Mouse (Mus musculus): Measurements from ENCODE around the gene Eral1. TPM values are rescaled to one million over a fixed set of nuclear protein-coding genes. Genes with fewer than 3 reads are reported as not detected.

Eral1 gene
- 10 to 100 TPM; 17.3 to 20.1 (median 17.7) TPM for total RNA-seq (2022)

DNA sequence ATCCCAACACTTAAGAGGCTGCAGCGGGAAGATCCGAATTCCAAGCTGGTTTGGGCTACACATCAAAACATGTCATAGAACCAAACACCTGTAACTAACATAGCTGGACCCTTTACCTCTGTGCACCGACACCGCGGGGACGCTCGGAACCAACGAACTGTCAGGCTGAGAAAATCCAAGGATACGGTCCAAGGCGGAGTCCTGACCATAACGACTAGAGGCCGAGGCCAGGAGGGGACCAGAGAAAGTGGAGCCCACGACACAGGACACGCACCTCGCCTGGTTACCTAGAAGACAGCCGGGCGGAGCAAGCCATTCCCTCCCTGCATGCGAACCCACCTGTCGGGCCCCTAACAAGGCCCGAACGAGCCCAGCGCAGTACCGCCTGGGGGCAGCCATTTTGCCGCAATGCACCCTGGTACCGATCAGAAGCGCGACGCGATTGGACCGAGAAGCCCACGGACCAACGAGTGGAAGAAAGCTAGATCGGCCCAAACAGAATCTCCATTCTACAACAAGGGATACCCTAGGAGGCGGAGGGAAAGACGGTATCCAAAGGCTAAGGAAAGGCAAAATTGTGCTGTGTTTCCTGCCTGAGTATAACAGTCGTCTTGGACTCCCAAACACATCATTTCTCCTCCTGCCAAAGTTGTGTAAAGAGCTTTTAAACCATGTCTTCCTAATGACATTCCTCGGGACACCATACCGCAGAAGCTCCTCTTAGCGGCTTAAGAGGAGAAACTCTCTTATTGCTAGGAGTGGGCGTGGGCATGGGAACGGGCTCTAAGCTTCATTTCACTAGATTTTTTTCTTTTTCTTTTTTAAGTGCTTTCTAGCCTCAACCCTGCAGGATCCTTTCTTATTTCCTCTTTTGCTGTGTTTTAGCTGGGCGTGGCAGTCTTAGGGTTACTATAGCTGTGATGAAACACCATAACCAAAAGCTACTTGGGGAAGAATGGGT lies at the start of gene Eral1:
Gene Eral1, minus strand, starts transcription at position 423 of the 961 bp plus-strand sequence.
- DNase-seq (ENCODE audit: low spot score in 2 of 2) = peak; percentile 66 to 72

DNA sequence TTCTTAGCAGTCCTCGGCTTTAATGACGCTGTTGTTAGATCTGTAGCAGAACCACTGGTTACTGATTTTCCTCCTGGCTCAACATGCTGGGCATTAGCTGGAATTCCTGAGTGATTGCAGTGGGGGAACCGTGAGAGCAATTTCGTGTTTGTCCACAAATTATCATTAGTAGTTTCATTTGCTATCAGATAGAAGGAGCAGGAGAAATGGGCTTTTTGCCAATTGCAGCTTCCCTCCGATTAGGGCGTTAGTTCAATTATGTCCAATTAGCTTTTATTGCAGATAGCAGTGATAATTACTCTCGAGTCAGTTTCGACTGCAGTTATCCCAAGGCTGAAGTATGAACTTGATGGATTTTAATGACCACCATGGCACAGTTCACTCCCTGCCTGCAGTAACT lies 49.3 kb upstream of the Eral1 start:
- DNase-seq (ENCODE audit: low spot score in 2 of 2) = no peak

DNA sequence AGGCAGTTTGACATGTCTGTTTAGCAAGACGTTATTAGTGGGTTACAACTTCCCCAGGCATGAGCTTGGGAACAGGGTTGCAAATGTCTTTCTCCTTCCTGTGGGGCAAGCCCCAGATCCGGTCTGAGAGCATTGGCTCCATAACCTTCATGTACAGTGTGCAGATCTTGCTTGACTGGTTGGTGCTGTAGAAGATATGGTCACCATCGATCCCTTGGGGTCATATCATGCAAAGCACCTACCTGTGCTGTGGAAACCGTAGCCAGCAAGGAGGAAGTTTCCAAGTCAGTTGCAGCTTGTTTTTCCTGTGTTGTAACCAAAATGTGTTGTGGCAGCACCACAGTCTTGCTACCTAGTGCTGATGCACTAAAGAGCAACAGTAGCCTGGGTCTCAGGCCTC lies 46.6 kb upstream of the Eral1 start:
- DNase-seq (ENCODE audit: low spot score in 2 of 2) = no peak

GRCm38 (mm10) chr11:78125691-78126090 lies 45.5 kb upstream of the Eral1 start:
- no peak for DNase-seq (ENCODE audit: low spot score in 2 of 2)

DNA sequence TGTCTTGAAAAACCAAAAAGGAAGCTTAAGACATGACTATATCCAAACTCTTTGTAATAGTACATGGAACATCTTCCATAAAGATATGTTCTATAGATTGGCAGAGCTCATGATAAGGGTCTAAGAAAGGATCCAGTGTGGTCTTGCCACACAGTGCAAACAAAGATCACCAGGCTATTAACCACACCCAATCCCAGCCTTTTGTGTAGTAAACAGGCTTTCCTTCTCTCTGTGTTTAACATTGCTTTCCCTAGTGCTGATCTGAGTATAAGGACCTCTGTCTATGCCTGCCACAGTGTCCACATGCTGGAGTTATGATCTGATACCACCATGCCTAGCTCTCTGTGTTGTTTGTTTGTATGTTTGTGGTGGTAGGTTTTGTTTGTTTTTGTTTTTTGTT lies 43.6 kb upstream of the Eral1 start:
- no peak for DNase-seq (ENCODE audit: low spot score in 2 of 2)

- DNase-seq (ENCODE audit: low spot score in 2 of 2) = no peak
Observed at GRCm38 (mm10) chr11:78122815-78123214, 42.6 kb upstream of the Eral1 start.

DNA sequence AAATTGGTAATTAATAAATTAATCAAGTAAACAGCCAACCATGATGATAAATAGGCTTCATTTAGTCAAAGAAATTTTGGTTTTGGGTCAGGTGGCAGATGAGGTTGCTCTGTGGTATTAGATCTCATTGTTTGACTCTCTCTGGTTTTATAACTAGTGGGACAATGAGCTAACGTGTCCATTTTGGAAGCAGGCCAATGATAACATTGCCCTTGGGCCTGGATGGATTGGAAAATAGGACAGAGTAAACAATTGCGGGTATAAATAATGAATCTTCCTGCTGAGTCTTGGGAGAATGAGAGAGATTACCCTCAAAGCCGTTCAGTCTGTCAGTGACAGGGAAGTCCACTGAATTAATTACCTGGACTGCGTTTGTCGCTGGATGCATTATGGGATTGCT lies 41.0 kb upstream of the Eral1 start:
- DNase-seq (ENCODE audit: low spot score in 2 of 2) = no peak

GRCm38 (mm10) chr11:78119898-78120297 lies 39.7 kb upstream of the Eral1 start:
- no peak for DNase-seq (ENCODE audit: low spot score in 2 of 2)

DNA sequence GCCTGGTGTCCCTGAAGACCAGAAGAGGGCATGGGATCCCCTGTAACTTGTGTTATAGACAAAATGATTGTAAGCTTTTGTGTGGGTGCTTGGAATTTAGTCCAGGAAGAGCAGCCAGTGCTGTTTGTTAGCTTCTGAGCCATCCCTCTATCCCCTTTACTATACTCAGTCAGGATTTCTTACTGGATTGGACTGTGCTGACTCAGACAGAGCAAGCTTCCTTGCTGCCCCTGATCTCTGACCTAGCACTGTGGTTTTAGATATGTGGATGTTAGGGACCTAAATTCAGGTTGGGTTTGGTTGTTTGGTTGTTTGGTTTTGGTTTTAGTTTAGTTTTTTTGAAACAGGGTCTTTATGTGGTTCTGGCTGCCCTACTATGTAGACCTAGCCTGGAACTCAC lies 38.3 kb upstream of the Eral1 start:
- DNase-seq (ENCODE audit: low spot score in 2 of 2) = no peak

DNA sequence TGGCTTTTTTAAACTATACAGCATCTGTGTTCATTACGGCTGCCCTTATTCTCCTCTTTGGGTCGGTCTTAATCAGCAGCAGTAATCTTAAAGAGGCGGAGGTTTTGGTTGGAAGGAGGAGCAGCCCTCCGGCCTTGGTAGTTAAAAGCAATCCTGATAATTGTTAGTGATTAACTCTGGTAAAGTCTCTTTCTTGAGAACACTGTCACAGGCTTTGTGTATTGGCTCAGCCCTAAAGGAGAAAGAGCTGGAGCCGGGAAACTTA lies 35.9 kb upstream of the Eral1 start:
- no peak for DNase-seq (ENCODE audit: low spot score in 2 of 2)

GRCm38 (mm10) chr11:78115367-78116145 lies 35.4 kb upstream of the Eral1 start:
- peak; percentile 81 to 95 for DNase-seq (ENCODE audit: low spot score in 2 of 2)

DNA sequence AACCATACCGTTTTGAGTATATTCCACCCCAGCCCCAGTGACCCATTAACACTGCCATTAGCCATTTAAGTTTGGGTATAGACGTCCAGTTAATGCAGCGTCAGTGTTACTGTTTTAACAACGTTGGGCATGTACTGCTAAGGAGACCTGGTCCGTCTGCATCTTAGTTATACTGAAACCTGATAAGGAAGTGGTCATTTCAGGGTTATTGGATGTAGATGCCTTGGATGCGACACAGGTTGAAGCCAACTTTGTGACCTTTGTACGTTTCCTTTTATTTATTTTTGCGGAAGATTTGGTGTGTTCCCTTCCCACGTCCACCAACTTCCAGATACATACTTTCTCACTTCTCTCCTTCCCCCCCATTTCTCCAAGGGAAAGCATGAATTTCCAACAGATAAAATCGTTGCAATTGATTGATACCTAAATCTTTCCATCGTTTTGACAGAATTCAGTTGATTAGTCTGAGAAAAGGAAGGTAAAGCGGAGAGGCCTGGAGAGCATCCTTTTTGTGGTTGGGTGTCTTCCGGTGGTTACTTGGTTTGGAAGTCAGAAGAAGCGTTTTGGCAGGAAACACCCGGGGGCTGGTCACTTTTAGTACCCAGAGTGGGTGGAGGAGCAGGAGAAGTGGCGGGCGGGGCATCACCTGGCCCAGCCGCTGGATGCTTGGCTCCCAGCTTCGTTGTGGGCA lies 34.6 kb upstream of the Eral1 start:
- DNase-seq (ENCODE audit: low spot score in 2 of 2) = no peak

DNA sequence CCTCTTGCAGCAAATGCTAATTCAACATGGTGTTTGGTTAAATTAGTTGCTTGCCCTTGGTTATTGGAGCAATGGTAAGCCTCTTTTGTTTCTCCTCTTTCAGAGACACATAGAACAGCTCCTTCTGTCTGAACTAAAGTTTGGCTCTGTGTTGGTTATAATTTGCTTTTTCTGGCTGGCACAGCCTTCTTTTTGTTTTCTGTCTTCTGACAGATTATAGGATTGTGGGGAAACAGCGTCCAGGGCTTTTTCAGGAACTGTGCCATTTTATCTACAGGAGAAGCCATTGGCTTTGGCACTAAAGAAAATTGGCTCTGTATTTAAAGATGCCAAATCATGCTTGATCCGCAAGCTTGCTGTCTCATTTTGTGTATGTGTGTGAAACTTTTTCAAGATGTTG lies 33.4 kb upstream of the Eral1 start:
- DNase-seq (ENCODE audit: low spot score in 2 of 2) = no peak

- DNase-seq (ENCODE audit: low spot score in 2 of 2) = no peak
Observed at GRCm38 (mm10) chr11:78104501-78104900, 24.3 kb upstream of the Eral1 start.

GRCm38 (mm10) chr11:78102958-78103747 lies 23.0 kb upstream of the Eral1 start:
- DNase-seq (ENCODE audit: low spot score in 2 of 2) = no peak

GRCm38 (mm10) chr11:78102142-78102541 lies 22.0 kb upstream of the Eral1 start:
- no peak for DNase-seq (ENCODE audit: low spot score in 2 of 2)

- DNase-seq (ENCODE audit: low spot score in 2 of 2) = no peak
Observed at GRCm38 (mm10) chr11:78100746-78101145, 20.6 kb upstream of the Eral1 start.

DNA sequence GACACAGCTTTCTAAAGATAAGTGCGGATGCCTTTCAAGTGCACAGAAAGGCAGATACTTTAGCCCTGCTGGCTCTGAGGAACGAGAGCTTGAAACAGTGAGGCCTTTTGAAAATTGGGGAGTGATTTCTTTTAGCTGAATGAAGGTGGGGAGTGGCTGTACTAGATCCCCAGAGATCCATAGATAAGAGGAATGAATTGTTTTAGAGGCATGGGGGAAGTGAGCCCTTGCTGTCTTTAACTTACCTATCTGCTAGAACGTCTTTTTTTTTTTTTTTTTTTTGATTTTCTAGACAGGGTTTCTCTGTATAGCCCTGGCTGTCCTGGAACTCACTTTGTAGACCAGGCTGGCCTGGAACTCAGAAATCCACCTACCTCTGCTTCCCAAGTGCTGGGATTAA lies 16.9 kb upstream of the Eral1 start:
- no peak for DNase-seq (ENCODE audit: low spot score in 2 of 2)

GRCm38 (mm10) chr11:78095144-78095516 lies 14.9 kb upstream of the Eral1 start:
- no peak for DNase-seq (ENCODE audit: low spot score in 2 of 2)

GRCm38 (mm10) chr11:78094504-78095143 lies 14.4 kb upstream of the Eral1 start, which contains the start of gene Fam222b:
Fam222b (plus strand) TSS chr11:78094660.
- DNase-seq (ENCODE audit: low spot score in 2 of 2) = peak; percentile 76 to 88

DNA sequence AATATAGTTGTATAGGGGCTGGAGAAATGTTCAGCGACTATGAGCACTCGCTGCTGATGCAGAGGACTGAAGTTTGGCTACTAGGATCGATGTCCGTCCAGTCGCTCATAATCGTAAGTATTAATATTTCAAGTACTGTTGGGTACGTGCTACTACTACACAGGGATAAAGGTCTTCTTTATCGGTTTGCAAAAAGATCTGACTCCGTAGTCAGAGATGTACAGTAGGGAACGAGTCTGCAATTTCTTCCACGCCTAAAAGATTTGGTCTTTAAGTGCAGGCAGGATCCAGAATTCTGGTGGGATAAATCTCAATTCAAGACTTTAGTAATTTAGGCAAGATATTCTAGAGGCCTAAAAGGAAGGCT lies 13.9 kb upstream of the Eral1 start:
- DNase-seq (ENCODE audit: low spot score in 2 of 2) = no peak

All from left cerebral cortex, adult 8-10 months (tissue).